ENCODE assay signal across 26 mouse cellular contexts in the genomic region with DNA sequence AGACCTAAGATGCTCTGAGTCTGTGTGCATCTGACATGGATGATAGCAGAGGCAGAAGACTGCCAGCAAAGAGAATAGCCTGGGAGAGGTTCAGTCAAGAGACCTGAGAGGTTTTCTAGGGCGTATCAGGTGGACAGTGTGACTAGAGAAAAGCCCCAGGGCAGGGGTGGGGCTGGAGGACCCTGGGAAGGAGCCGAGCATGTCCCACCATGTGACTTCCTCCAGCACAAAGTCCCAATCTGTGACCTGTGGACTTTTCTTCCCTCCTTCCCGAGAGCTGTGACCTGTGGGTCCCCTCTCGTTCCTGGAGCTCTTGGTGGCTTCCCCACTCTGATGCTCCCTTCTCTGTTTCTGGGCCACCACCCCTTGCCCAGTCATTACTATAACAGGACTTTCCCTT. TPM values are rescaled to one million over a fixed set of nuclear protein-coding genes. Genes with fewer than 3 reads are reported as not detected.
"Had no signal": no experiment of that assay in that cellular context is flagged by ENCODE, and none has a peak within 500 bp of the region (broad histone marks: within the 10 kb centered on the region; RNA-seq: fewer than 3 reads in every experiment).

No protein-coding gene starts in this region.

- H3K27me3 ChIP-seq: liver, embryonic 15.5 days; lung, embryonic 15.5 days; megakaryocyte, embryonic 14.5 days; midbrain, embryonic 13.5 days; midbrain, embryonic 15.5 days; neural tube, embryonic 12.5 days; stomach, embryonic 15.5 days had no signal

- H3K9me3 ChIP-seq: liver, embryonic 15.5 days; lung, embryonic 15.5 days; megakaryocyte, embryonic 14.5 days; midbrain, embryonic 13.5 days; midbrain, embryonic 15.5 days; neural tube, embryonic 12.5 days; stomach, embryonic 15.5 days had no signal

- ATAC-seq: lung, postnatal 0 days; midbrain, embryonic 13.5 days; midbrain, embryonic 15.5 days had no signal

- DNase-seq: lung, adult 2 months; lung, postnatal 14 days; lung, postnatal 36 days; retina, postnatal 1 day; right cerebral cortex, adult 18-20 months; right cerebral cortex, postnatal 25 days; right cerebral cortex, postnatal 4 days; thymus, adult 2 months; thymus, postnatal 25 days; thymus, postnatal 4 days had no signal

- H3K36me3 ChIP-seq: liver, embryonic 15.5 days; lung, embryonic 15.5 days; midbrain, embryonic 13.5 days; midbrain, embryonic 15.5 days; neural tube, embryonic 12.5 days; stomach, embryonic 15.5 days had no signal

- H3K4me1 ChIP-seq: liver, embryonic 15.5 days; lung, embryonic 15.5 days; midbrain, embryonic 13.5 days; midbrain, embryonic 15.5 days; neural tube, embryonic 12.5 days; stomach, embryonic 15.5 days had no signal

- H3K4me3 ChIP-seq: liver, embryonic 15.5 days; lung, embryonic 15.5 days; megakaryocyte, embryonic 14.5 days; midbrain, embryonic 13.5 days; midbrain, embryonic 15.5 days; neural tube, embryonic 12.5 days; stomach, embryonic 15.5 days had no signal

- H3K9ac ChIP-seq: liver, embryonic 15.5 days; liver, postnatal 0 days; lung, embryonic 15.5 days; midbrain, embryonic 13.5 days; midbrain, embryonic 15.5 days; neural tube, embryonic 12.5 days; stomach, embryonic 15.5 days had no signal

- H3K4me2 ChIP-seq: liver, embryonic 15.5 days; lung, embryonic 15.5 days; midbrain, embryonic 11.5 days; midbrain, embryonic 13.5 days; midbrain, embryonic 15.5 days; neural tube, embryonic 12.5 days; stomach, embryonic 15.5 days had no signal

- H3K27ac ChIP-seq: liver, embryonic 15.5 days; lung, embryonic 15.5 days; macrophage; midbrain, embryonic 13.5 days; midbrain, embryonic 15.5 days; neural tube, embryonic 12.5 days; stomach, embryonic 15.5 days had no signal

RNA-seq across cellular contexts. Expression of gene Gm826, which starts 6.2 kb away (rescaled TPM):
- total RNA-seq: megakaryocyte progenitor cell, adult 5-6 weeks; midbrain, postnatal 0 days; monocyte, adult 5-6 weeks; neutrophil, adult 5-6 weeks had no signal
- polyA plus RNA-seq: midbrain, embryonic 11.5 days; midbrain, embryonic 13.5 days; midbrain, embryonic 15.5 days; neural tube, embryonic 14.5 days had no signal
